Mouse (Mus musculus) adrenal gland (tissue): Measurements from ENCODE around the gene Rho.

Source experiments
- intact Hi-C: fragments of 180-260 bp; cut with DNase I; formaldehyde crosslinking; loops from one replicate; pipeline ENCODE4 v1.15.1; 2025

Gene Rho

DNA sequence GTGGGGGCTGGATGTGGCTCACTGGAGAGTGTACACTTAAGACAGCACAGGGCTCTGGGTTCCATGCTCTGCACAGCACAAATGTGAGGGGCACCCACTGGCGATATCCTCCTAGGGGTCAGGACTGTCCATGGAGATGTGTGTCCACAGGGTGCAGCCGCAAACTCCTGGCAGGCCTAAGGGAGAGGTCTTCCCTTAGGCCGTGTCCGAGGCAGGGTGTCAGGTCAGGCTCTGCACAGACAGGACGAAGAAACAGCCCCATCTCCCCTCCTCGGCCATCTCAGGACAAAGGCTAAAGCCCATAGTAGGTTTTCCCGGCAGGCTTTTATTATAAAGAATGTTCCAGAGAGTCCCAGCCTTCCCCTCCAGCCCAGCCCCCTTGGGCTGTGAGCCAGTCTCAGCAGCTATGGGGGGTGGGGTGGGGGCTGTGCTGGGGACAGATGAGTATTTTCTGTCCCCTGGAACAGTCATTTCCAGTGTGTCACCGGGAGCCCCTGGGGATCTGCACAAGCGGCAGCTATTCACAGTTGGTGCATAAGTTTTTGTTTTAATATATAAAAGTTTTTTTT is 23.0 kb downstream of the Rho start:
- intact Hi-C loops: loop anchor here (5.0 kb wide), 3 partner anchors 37 to 52 kb away; no protein-coding TSS in a partner anchor

GRCm38 (mm10) chr6:115955169-115955568 is 23.6 kb downstream of the Rho start:
- intact Hi-C loops: loop anchor here (5.0 kb wide), 3 partner anchors 37 to 53 kb away; no protein-coding TSS in a partner anchor

- intact Hi-C loops: loop anchor here (5.0 kb wide), 3 partner anchors 37 to 53 kb away; no protein-coding TSS in a partner anchor
These were observed 24.1 kb downstream of the Rho start for GRCm38 (mm10) chr6:115955664-115956063.

DNA sequence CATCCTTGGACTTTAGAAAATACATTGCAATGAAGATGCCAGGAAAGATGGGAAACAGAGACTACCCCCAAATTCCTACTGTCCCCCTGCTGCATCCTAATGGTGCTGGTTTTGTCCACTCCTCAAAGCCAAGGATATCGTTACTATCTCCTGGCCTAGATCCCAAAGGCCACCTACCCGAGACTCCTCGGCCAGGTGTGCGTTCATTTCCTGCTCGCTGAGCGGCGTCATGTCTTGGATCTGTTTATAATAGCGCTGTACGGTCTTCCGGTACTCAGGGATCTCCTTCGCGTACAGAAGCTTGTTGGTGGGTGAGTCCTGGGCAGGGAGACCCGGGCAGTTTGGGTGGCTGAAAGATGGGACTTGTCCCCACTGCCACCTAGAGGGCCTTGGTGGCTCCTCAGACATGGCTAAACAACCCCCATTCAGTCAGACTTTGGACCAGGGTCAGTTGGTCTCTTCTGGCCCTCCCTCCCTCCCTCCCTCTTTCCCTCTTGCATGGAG is 24.9 kb downstream of the Rho start:
- intact Hi-C loops: loop anchor here (5.0 kb wide), 3 partner anchors 36 to 54 kb away; no protein-coding TSS in a partner anchor

DNA sequence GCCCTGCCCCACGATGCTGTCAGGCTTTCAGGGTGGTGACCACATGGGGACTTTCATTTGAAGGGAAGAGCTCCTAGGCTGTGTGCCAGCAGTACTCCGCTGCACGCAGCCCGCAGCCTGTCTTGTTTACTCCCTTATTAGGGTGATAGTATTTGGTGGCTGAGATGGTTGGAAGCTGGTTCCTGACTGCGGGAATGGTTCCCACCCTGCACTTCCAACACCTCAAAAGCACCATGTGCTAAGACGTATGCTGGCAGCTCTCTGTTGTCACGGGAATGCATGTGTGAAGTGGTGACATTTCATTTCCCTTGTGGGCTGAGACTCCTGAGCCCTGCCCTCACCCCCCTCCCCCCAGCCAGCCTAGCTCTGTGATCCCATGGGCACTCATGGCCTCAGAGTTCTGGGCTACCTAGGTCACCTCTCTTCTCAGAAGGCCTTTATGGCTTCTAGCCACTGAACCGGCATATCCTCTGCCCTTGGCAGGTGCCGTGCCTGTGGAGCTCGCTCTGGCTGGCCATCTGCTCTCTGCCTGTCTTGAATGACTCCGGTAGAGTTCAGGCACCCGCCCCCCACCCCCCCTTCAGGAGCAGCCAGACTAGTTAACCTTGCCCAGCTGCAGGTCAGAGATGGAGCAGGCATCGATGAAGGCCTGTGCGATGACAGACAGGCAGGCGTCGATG is 25.5 kb downstream of the Rho start:
- intact Hi-C loops: loop anchor here (5.0 kb wide), 3 partner anchors 35 to 55 kb away; no protein-coding TSS in a partner anchor

DNA sequence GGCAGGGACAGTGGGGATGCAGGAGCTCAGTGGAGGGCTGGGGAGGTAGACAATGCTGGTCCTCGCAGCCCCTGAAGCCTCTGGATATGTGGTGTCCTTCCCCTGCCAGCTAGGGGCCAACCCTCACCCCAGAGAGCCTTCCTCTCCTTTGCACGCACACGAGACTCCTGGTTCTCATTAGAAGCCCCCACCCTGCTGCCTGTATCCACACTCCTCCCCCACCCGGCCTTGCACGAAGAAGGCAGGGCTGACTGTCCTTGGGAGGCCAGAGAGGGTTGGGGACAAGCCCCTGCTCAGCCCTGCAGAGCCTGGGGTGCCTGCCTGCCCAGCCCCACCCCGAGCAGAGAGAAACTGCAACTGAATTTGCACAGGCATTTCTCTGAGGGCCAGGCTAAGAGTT is 26.1 kb downstream of the Rho start:
- intact Hi-C loops: loop anchor here (5.0 kb wide), 3 partner anchors 35 to 55 kb away; no protein-coding TSS in a partner anchor

GRCm38 (mm10) chr6:115958445-115958844 is 26.9 kb downstream of the Rho start:
- intact Hi-C loops: loop anchor here (5.0 kb wide), 3 partner anchors 34 to 56 kb away; no protein-coding TSS in a partner anchor

DNA sequence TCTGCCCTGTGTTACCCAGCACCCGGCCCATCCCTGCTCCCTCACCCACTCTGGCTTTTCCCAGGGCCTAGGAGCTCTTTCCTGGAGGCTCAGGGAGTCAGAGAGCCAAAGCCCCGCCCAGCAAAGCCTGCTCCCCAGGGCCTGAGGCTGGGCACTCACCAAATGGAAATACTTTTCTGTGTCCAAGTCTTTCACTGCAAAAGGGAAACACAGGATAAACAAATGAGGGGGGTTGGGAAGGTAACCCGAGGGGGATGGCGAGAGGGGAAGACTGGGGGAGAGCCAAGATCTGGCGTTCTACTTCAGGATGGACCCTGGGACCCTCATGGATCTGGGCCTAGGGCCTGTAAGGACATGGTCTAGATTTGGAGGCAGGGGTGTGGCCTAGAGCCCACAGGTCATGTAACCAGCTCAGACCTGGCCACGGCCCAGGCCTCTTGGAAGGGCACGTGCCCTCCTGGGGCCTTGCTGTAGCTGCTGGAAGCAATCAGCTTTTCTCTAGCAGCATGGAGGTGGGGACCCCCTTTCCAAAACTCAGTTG is 27.7 kb downstream of the Rho start:
- intact Hi-C loops: loop anchor here (5.0 kb wide), 3 partner anchors 33 to 57 kb away; no protein-coding TSS in a partner anchor

GRCm38 (mm10) chr6:115960322-115960721 is 28.8 kb downstream of the Rho start:
- intact Hi-C loops: no loop called here

DNA sequence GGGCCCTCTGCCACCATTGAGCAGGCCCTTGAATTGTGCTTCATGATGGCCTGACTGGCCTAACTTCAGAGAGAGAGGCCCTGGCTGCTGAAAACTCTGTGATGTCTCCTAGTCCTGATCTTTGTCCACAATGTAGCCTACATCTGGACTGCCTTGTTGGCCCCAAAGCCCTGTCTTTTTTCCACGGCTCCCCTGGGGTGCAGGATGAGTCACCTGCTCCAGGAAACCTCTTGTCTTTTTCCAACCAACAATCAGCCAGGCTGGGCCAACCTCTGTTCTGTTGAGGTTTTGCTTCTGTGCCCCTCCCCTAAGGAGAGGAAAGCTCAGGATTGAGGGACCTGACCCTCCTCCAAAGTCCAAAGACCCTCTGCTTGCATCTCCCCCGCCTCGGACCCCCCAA is 30.2 kb downstream of the Rho start:
- intact Hi-C loops: no loop called here

DNA sequence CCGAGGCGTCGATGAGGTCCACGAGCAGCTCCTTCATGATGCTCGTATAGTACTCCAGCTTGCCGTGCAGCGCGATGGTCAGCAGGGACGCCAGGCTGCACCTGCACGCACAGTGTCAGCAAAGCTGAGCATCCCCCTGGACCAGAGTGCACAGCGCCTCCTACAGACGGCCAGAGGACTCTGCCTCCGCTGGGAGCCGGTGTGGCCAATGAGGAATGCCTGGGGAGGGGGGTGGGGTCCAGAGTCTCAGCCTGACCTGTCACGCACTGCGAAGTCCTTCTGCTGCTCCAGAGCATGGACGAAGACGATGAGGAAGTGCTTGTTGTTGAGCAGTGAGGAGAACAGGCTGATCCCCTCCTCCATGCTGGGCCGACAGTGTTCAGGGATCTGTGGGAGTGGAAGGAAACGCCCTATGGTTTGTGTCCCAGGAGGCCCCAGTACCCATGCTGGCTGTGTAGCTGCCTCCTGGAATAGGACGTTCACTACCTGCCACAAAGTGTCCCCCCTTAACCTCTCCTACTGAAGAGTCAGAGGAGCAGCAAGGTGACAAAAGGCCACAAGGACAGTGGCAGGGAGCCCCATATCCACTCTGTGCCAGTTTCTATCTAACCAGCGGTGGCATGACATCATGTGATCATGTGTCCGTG is 31.0 kb downstream of the Rho start:
- intact Hi-C loops: no loop called here

DNA sequence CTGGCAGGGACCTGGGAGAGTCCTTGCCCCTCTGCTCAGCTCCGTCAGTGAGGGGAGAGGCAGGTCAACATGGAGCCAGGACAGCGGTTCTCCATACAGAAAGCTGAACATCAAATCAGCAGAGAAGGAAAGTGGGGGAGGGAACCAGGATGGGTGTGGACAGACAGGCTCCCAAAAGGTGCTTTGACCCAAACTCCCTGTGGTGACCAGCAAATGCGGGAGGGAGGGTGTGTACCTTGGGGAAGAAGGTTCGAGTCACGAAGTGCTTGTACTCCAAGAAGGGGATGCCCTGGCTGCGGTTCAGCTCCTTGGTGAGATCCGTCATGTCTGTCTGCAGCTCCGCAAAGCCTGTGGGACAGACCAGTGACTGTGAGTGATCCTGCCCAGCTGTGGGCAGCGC is 32.1 kb downstream of the Rho start:
- intact Hi-C loops: no loop called here

DNA sequence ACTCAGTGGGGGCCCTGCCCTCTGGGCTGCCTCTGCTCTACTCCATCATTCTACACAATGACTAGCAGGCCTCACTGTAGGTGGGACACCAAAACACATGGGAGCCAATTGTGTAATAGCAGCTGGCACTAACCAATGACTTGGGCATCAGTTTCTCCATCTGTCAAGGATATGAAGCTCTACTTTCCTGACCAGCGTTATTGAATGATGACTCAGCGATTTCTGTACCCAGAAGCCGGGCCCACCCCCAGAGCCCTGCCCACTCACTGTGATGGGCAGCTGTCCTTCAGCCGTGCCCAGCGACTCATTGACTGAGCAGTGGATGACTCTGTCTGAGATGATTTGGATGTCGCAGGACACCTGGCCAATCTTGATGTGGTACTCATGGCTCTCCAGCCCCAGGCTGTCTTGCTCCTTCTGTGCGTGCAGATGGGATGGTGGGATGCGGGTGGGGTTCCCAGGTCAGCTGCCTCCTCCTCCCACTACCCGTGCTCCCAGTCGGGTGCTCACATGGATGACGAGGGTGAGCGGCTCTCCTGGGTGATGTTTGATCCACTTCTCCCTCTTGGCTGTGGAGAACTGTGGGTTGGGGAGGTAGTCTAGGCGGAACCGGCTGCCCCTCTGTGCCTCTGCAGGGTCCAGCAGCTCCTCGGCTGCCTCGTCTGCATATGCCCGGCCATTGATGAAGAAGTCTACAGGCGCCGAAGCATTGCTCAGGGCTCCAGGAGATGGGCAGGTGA is 34.8 kb downstream of the Rho start:
- intact Hi-C loops: no loop called here

- intact Hi-C loops: no loop called here
These were observed 35.8 kb downstream of the Rho start for GRCm38 (mm10) chr6:115967291-115967880.

DNA sequence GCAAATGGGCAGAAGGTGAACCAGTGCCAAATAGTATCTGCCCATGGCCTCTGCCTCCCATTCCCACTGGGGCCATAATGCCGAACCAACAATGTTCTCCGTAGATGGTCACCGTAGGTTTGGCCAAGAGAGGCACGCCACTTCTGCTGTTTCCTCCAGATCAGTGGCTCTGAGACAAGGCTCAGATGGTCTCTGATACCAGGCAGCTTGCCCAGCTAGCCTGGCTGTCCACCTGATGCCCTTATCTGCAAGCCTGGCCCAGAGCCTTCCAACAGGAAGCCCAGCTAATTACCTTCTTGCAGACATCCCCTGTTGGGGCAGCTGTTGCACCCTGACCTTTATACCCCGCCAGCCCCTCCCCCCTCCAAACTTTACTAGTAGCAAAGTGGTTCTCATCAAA is 36.5 kb downstream of the Rho start:
- intact Hi-C loops: no loop called here

DNA sequence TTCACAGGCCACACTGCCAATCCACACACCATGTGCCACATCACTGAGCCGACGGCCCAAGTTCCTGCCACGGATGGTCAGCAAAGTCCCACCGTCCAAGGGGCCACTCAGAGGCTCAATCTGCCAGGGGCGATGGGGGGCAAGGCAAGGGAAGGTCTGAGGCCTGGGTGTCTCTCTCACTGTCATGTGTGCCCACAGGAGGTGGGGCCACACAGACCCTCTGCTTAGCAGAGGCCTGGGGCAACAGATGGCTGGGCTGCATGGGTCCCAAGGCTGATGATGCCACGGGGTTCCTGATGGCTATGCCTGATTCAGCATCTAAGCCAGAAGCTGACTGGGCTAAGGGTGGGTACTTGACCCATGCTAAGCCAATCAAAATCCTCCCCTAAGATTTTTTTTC is 37.2 kb downstream of the Rho start:
- intact Hi-C loops: no loop called here

DNA sequence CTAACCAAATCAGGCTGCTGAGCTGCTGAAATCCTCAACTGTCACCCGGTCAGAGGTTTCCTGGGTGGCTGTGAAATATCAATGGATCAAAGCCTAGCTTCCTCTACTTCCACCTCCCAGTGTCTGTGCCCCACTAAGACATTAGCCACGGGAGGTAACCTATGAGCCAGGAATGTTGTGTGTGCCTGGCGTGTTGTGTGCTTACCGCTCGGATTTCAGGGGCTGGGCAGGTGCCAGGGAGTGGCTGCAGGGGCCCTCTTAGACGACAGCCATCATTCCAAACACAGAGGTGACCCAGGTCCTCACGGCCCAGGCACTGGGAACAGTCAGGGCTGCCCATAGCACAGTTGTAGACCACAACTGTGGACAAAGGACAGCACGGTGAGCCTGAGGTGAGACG is 37.6 kb downstream of the Rho start:
- intact Hi-C loops: no loop called here

DNA sequence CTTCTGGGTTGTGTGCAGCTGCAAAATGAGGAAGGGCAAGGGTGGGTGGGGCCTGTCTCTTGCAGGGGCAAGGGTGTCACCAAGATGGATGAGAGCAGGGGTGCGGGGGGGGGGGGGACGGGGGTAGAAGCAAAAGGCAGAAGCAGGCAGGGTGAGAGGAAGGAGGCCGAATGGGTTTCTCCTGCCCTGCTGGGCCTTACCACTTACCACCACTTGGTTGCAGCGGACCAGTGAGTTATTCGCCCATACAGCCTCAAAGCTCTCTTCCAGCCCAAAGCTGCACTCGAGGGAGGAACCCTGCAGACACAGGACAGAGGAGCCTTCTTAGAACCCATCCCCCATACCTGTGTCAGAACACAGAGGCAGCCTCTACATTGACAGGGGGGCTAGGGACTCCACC is 38.4 kb downstream of the Rho start:
- intact Hi-C loops: no loop called here

DNA sequence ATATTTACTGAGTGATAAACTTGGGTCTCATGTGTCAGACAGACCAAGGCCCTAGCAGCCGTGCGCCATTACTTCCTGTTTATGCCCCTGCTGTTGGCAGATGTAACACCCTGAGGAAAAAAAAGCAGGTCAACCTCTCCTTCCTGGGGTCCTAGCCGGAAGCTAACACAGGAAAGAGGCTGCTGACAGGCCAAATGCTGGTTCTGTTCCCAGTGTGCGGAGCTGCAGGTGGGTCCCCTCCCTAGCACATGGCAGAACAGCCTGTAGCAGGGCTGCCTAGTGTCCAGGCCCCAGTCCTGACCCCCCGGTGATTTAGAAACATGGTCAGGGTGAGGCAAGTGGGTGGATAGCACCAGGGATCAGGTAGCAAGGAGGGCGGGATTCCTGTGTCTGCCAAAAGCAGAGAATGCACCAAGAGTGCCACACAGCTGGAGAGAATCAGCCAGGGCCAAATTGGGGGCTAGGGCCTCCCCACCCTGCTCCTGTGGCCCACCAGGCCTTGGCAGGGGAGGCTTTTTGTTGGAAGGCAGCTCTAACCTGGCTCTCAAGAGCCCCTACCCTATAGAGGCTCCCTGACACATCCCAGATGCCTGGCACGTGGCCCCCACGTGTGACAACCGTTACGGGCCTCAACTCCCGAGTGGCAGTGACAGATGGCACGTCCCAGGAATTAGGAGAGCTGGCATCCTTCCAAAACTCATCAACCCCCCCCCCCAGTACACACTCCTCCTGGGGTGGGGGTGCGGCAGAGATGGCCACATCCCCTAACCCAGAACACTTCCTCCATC is 39.9 kb downstream of the Rho start:
- intact Hi-C loops: no loop called here
